Mouse (Mus musculus): ENCODE results near the gene Ppard. TPM values are rescaled to one million over a fixed set of nuclear protein-coding genes. Genes with fewer than 3 reads are reported as not detected.
"Not testable (repeated sequence)": the region's sequence is repeated elsewhere in the genome, so short reads cannot be mapped to it uniquely, and the experiment has no call there.

Ppard gene
- polyA plus RNA-seq, 1 experiment from 2014 or later, result 1.3 TPM

GRCm38 (mm10) chr17:28313212-28313879 lies 80.8 kb downstream of the Ppard start, which contains the start of gene Fance:
Gene Fance (plus strand): TSS chr17:28313519.
- peak within 1 kb of the TSS; percentile 84 for H3K27ac ChIP-seq (replicated peaks)
- no peaks in the 10 kb centered on the region for H3K27me3 ChIP-seq
- H3K4me3 ChIP-seq, result peak within 1 kb of the TSS; percentile 63
- peaks cover 4% of the 10 kb centered on the region for H3K36me3 ChIP-seq
- no peaks in the 10 kb centered on the region for H3K9me3 ChIP-seq
- H3K4me2 ChIP-seq (replicated peaks), result peak within 1 kb of the TSS; percentile 80
- under 1% methylated on average over 68 of the region's 69 CpGs for whole genome bisulfite sequencing
- H3K9ac ChIP-seq (replicated peaks), result peak within 1 kb of the TSS; percentile 67
- H3K4me1 ChIP-seq, result peaks cover 18% of the 10 kb centered on the region
- peak; percentile 98 for ATAC-seq (replicated peaks)

- WGBS, result 2% methylated on average over 11 of the region's 11 CpGs
- Histone ChIP-seq H3K36me3 (peaks cover 7% of the 10 kb centered on the region), H3K4me3 (peak overlapping the region; percentile 63), H3K27me3 (no peaks in the 10 kb centered on the region), H3K4me2 (replicated peaks) (peak overlapping the region; percentile 80), H3K9me3 (no peaks in the 10 kb centered on the region), H3K4me1 (peaks cover 16% of the 10 kb centered on the region), H3K27ac (replicated peaks) (peak overlapping the region; percentile 84), H3K9ac (replicated peaks) (peak overlapping the region; percentile 67)
- peak; percentile 39; the same call in 1 of the 2 replicates for ATAC-seq (replicated peaks)
Measured at GRCm38 (mm10) chr17:28313880-28314225, 81.4 kb downstream of the Ppard start.

DNA sequence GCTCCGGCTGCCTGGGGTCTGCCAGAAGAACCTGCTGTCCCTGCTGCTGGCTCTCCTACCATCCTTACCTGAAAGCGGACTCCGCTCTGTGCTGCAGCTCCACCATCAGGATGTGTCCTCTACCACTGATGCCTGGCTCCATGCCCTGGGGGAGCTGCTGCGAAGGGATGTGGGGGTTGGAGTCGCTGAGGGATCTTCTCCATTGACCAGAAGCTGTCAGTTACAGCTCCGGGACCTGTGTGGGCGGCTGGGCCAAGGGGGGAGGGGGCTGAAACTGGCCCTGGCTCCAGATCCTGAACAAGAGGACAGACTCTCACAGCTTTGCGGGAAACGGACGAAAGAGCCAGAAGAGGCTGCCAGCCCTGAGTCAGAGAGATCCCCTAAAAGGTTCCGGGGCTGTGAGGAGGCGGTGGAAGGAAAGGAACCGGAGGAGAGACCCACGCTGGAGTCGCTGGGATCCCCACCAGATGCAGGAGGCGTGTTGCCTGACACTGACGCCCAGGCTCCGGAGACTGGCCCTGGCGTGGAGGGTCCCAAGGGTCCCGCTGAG lies 83.2 kb downstream of the Ppard start:
- ATAC-seq (replicated peaks), result no peak
- Histone ChIP-seq H3K9me3 (no peaks in the 10 kb centered on the region), H3K9ac (replicated peaks) (no peak overlapping the region), H3K4me1 (peaks cover 16% of the 10 kb centered on the region), H3K4me3 (no peak overlapping the region), H3K36me3 (peaks cover 13% of the 10 kb centered on the region), H3K27ac (replicated peaks) (no peak overlapping the region), H3K4me2 (replicated peaks) (no peak overlapping the region), H3K27me3 (no peaks in the 10 kb centered on the region)
- WGBS, result 84% methylated on average over 20 of the region's 20 CpGs

- Histone ChIP-seq H3K9me3 (no peaks in the 10 kb centered on the region), H3K27ac (replicated peaks) (no peak overlapping the region), H3K9ac (replicated peaks) (no peak overlapping the region), H3K4me3 (no peak overlapping the region), H3K4me2 (replicated peaks) (no peak overlapping the region), H3K27me3 (no peaks in the 10 kb centered on the region), H3K36me3 (peaks cover 13% of the 10 kb centered on the region), H3K4me1 (peaks cover 16% of the 10 kb centered on the region)
- 90% methylated on average over 9 of the region's 9 CpGs for WGBS
- no peak for ATAC-seq (replicated peaks)
Measured at GRCm38 (mm10) chr17:28316476-28316875, 84.0 kb downstream of the Ppard start.

DNA sequence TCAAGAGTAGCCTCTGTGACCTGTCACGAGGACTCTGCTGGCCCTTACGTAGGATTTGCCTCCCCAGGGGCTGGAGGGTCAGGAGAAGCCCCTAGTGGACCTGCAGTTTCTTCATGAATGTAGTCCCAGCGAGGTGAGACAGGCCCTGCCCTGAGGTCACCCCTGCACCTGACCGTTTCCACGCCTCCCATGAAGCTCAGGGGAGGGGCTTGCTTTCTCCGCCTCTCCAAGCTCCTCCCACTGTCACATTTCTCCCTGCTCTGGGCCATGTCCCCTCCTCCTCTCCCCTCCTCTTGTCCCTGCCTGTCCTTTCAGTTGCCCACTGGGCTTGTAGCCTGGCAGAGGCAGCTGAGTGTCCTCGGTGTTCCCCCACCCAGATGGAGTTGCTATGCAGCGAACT lies 84.6 kb downstream of the Ppard start:
- ATAC-seq (replicated peaks), result no peak
- H3K36me3 ChIP-seq, result peaks cover 13% of the 10 kb centered on the region
- peaks cover 16% of the 10 kb centered on the region for H3K4me1 ChIP-seq
- H3K9ac ChIP-seq (replicated peaks), result no peak overlapping the region
- no peak overlapping the region for H3K4me3 ChIP-seq
- no peak overlapping the region for H3K27ac ChIP-seq (replicated peaks)
- WGBS, result 56% methylated on average over 8 of the region's 8 CpGs
- no peak overlapping the region for H3K4me2 ChIP-seq (replicated peaks)
- no peaks in the 10 kb centered on the region for H3K9me3 ChIP-seq
- H3K27me3 ChIP-seq, result no peaks in the 10 kb centered on the region

- 86% methylated on average over 9 of the region's 9 CpGs for WGBS
- Histone ChIP-seq H3K9ac (replicated peaks) (no peak overlapping the region), H3K4me1 (peaks cover 13% of the 10 kb centered on the region), H3K4me3 (no peak overlapping the region), H3K27me3 (no peaks in the 10 kb centered on the region), H3K9me3 (no peaks in the 10 kb centered on the region), H3K27ac (replicated peaks) (no peak overlapping the region), H3K4me2 (replicated peaks) (no peak overlapping the region), H3K36me3 (peaks cover 13% of the 10 kb centered on the region)
- ATAC-seq (replicated peaks), result no peak
Measured at GRCm38 (mm10) chr17:28317725-28318124, 85.2 kb downstream of the Ppard start.

GRCm38 (mm10) chr17:28321700-28322099 lies 89.2 kb downstream of the Ppard start:
- ATAC-seq (replicated peaks), result no peak
- no peak overlapping the region for H3K27ac ChIP-seq (replicated peaks)
- 96% methylated on average over 4 of the region's 4 CpGs for WGBS

GRCm38 (mm10) chr17:28323786-28324185 lies 91.3 kb downstream of the Ppard start:
- no peaks in the 10 kb centered on the region for H3K27me3 ChIP-seq
- 95% methylated on average over 8 of the region's 8 CpGs for WGBS
- H3K9me3 ChIP-seq, result no peaks in the 10 kb centered on the region
- no peak for ATAC-seq (replicated peaks)
- no peak overlapping the region for H3K9ac ChIP-seq (replicated peaks)
- peaks cover 9% of the 10 kb centered on the region for H3K36me3 ChIP-seq
- H3K4me3 ChIP-seq, result no peak overlapping the region
- peaks cover 7% of the 10 kb centered on the region for H3K4me1 ChIP-seq
- H3K27ac ChIP-seq (replicated peaks), result no peak overlapping the region
- no peak overlapping the region for H3K4me2 ChIP-seq (replicated peaks)

More at GRCm38 (mm10) chr17:28321700-28322099, 89.2 kb downstream of the Ppard start:
- H3K36me3 ChIP-seq, result peaks cover 16% of the 10 kb centered on the region
- H3K27me3 ChIP-seq, result no peaks in the 10 kb centered on the region
- no peak overlapping the region for H3K4me2 ChIP-seq (replicated peaks)
- H3K9me3 ChIP-seq, result no peaks in the 10 kb centered on the region
- no peaks in the 10 kb centered on the region for H3K4me1 ChIP-seq
- no peak overlapping the region for H3K9ac ChIP-seq (replicated peaks)
- no peak overlapping the region for H3K4me3 ChIP-seq

DNA sequence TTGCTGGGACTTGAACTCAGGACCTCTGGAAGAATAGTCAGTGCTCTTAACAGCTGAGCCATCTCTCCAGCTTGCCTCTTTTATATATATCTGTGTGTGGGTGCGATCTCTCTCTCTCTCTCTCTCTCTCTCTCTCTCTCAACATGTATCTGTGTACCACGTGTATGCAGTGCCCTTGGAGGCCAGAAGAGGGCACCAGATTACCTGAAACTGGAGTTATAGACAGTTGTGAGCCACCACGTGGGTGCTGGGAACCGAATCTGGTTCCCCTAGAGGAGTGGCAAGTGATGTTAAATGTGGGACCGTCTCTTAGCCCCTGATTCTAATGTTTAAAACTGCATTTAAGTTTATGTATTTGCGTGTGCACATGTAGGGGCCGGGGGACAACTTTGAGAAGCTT lies 91.9 kb downstream of the Ppard start:
- H3K4me1 ChIP-seq, result peaks cover 13% of the 10 kb centered on the region
- H3K27ac ChIP-seq (replicated peaks); H3K9me3 ChIP-seq; H3K4me2 ChIP-seq (replicated peaks); H3K4me3 ChIP-seq; H3K36me3 ChIP-seq; ATAC-seq (replicated peaks); H3K9ac ChIP-seq (replicated peaks); H3K27me3 ChIP-seq: not testable (repeated sequence)
- 97% methylated on average over 7 of the region's 7 CpGs for WGBS

GRCm38 (mm10) chr17:28325751-28326150 lies 93.3 kb downstream of the Ppard start:
- H3K4me2 ChIP-seq (replicated peaks), result no peak overlapping the region
- no peak overlapping the region for H3K9ac ChIP-seq (replicated peaks)
- H3K9me3 ChIP-seq, result no peaks in the 10 kb centered on the region
- H3K36me3 ChIP-seq, result peaks cover 8% of the 10 kb centered on the region
- H3K27ac ChIP-seq (replicated peaks), result no peak overlapping the region
- peaks cover 22% of the 10 kb centered on the region for H3K4me1 ChIP-seq
- WGBS, result 98% methylated on average over 8 of the region's 8 CpGs
- no peak overlapping the region for H3K4me3 ChIP-seq
- ATAC-seq (replicated peaks), result no peak
- H3K27me3 ChIP-seq, result no peaks in the 10 kb centered on the region

- 77% methylated on average over 3 of the region's 3 CpGs for WGBS
- H3K9ac ChIP-seq (replicated peaks), result 0 out of 2 replicates have a peak overlapping the region, but pooled peaks have one; percentile 92
- no peak overlapping the region for H3K27ac ChIP-seq (replicated peaks)
- H3K4me1 ChIP-seq, result peaks cover 25% of the 10 kb centered on the region
- H3K27me3 ChIP-seq, result no peaks in the 10 kb centered on the region
- H3K36me3 ChIP-seq, result peaks cover 15% of the 10 kb centered on the region
- no peaks in the 10 kb centered on the region for H3K9me3 ChIP-seq
- H3K4me2 ChIP-seq (replicated peaks), result no peak overlapping the region
- no peak overlapping the region for H3K4me3 ChIP-seq
- ATAC-seq (replicated peaks), result no peak
Measured at GRCm38 (mm10) chr17:28326951-28327350, 94.5 kb downstream of the Ppard start.

DNA sequence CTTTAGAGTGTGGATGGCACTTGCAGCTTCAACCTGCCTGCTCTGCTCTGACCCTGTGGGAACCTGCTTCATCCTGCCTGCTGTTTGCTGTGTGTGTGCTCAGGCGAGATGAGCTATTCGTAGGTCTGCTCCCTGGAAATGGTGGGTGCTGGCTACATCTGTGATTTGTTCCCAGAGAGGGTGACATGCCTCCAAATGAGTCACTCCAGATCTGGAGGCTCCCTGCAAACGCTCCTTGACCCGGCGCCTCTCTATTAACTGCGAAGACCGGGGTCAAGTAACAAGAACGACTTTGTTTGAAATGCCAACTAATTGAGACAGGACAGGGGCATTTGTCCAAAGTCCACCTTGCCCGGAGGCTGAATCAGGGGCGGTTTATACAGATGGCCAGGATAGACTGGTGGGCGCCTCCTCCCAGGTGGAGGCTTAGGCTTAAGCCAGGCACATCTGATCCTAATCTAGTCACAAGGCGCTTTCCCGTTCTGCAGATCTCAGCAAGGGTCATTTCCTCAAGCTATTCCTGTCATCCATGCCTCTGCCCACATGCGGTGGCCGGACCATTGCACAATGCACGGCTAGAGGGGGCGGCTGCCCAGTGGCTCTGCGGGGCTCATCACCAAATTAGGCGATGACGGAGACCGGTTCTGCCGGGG lies 95.3 kb downstream of the Ppard start:
- H3K9me3 ChIP-seq, result no peaks in the 10 kb centered on the region
- H3K4me2 ChIP-seq (replicated peaks), result peak overlapping the region; percentile 93
- H3K27ac ChIP-seq (replicated peaks), result peak overlapping the region; percentile 96
- H3K9ac ChIP-seq (replicated peaks), result peak overlapping the region; percentile 92
- H3K4me1 ChIP-seq, result peaks cover 25% of the 10 kb centered on the region
- ATAC-seq (replicated peaks), result peak; percentile 49
- WGBS, result 9% methylated on average over 22 of the region's 22 CpGs
- peaks cover 15% of the 10 kb centered on the region for H3K36me3 ChIP-seq
- H3K4me3 ChIP-seq, result peak overlapping the region; percentile 87
- H3K27me3 ChIP-seq, result no peaks in the 10 kb centered on the region
